Mouse (Mus musculus): Measurements from ENCODE around the gene Gm7029.
"Not testable (repeated sequence)": the region's sequence is repeated elsewhere in the genome, so short reads cannot be mapped to it uniquely, and the experiment has no call there.

- TF ChIP-seq TBP (IDR thresholded peaks at IDR 0.05; ENCODE audit: low read depth, low read length); POLR2A (IDR thresholded peaks at IDR 0.05; ENCODE audit: control insufficient read depth in 1 of 2, insufficient read depth in 1 of 2, low read depth in 1 of 2, low read length in 2 of 2, poor library complexity in 1 of 2); RAD21 (IDR thresholded peaks at IDR 0.05; ENCODE audit: low read depth, low read length): not testable (repeated sequence)
Observed at GRCm38 (mm10) chr17:33891892-33892291, 18.3 kb downstream of the Gm7029 start.
